Mouse (Mus musculus) heart, postnatal 14 days (tissue): ENCODE results near the gene Npr1. TPM values are rescaled to one million over a fixed set of nuclear protein-coding genes. Genes with fewer than 3 reads are reported as not detected.

ENCODE experiments used
- DNase-seq, 2 experiments: peaks; one replicate each; pipeline ENCODE4 v3.0.0; 2021 to 2022
- intact Hi-C: fragments of 180-260 bp; cut with DNase I; formaldehyde crosslinking; loops from one replicate; pipeline ENCODE4 v1.15.1; 2025
- long read RNA-seq, 2 experiments: library from polyadenylated mRNA; stranded (forward); transcript quantifications; one replicate each; pipeline ENCODE4 v2.0.0; 2021
- total RNA-seq, 2 experiments: library from RNA; stranded (reverse); gene quantifications; 2 replicates each; pipeline ENCODE4 v1.2.3; 2021

The Npr1 gene
- total RNA-seq, result 10 to 100 TPM; 25.8 to 33.1 TPM
- long read RNA-seq, experiment 1, full-length matches to known transcripts, result 5 of 15 reads
- long read RNA-seq, experiment 1, partial matches to known transcripts, result 5 of 15 reads
- long read RNA-seq, experiment 1, other reads (novel, unspliced or antisense), result 5 of 15 reads
- long read RNA-seq, experiment 2, full-length matches to known transcripts, result 9 of 19 reads
- long read RNA-seq, experiment 2, partial matches to known transcripts, result 3 of 19 reads
- long read RNA-seq, experiment 2, other reads (novel, unspliced or antisense), result 7 of 19 reads

GRCm38 (mm10) chr3:90465686-90466310 is at the start of gene Npr1:
Gene Npr1, minus strand, starts transcription at chr3:90465866.
- peak; percentile 68 to 72 for DNase-seq
- intact Hi-C loops, result loop anchor here (1.0 to 10.0 kb wide), 3 partner anchors 33 to 171 kb away; partner anchors contain the start of genes Gatad2b and Ints3

GRCm38 (mm10) chr3:90515242-90515641 is 49.6 kb upstream of the Npr1 start:
- intact Hi-C loops, result no loop called here
- DNase-seq, result peak; percentile 54 to 63

GRCm38 (mm10) chr3:90514691-90515090 is 49.0 kb upstream of the Npr1 start:
- intact Hi-C loops, result no loop called here

GRCm38 (mm10) chr3:90513796-90514590 is 48.3 kb upstream of the Npr1 start, which contains the start of the genes S100a1 and S100a13:
Gene S100a1, minus strand, starts transcription at chr3:90514392.
Gene S100a13, plus strand, starts transcription at chr3:90514435.
- DNase-seq, result peak; percentile 75 to 80
- intact Hi-C loops, result no loop called here

More at GRCm38 (mm10) chr3:90514691-90515090, 49.0 kb upstream of the Npr1 start:
- DNase-seq, result peak; percentile 78 to 79

GRCm38 (mm10) chr3:90512948-90513642 is 47.4 kb upstream of the Npr1 start:
- intact Hi-C loops, result no loop called here
- no peak for DNase-seq

- intact Hi-C loops, result no loop called here
These were observed 46.6 kb upstream of the Npr1 start for GRCm38 (mm10) chr3:90512276-90512675.

GRCm38 (mm10) chr3:90509747-90510123 is 44.1 kb upstream of the Npr1 start:
- intact Hi-C loops, result no loop called here
- no peak for DNase-seq

More at GRCm38 (mm10) chr3:90512276-90512675, 46.6 kb upstream of the Npr1 start:
- DNase-seq, result no peak

- DNase-seq, result peak; percentile 99 to 100
- intact Hi-C loops, result no loop called here
These were observed 43.5 kb upstream of the Npr1 start, which contains the start of gene Chtop for GRCm38 (mm10) chr3:90508950-90509746. Gene Chtop, minus strand, starts transcription at chr3:90509498.

GRCm38 (mm10) chr3:90508287-90508949 is 42.8 kb upstream of the Npr1 start:
- intact Hi-C loops, result no loop called here
- no peak for DNase-seq

- intact Hi-C loops, result no loop called here
These were observed 40.7 kb upstream of the Npr1 start for GRCm38 (mm10) chr3:90506362-90506761.

GRCm38 (mm10) chr3:90505216-90505615 is 39.5 kb upstream of the Npr1 start:
- DNase-seq, result no peak
- intact Hi-C loops, result no loop called here

More at GRCm38 (mm10) chr3:90506362-90506761, 40.7 kb upstream of the Npr1 start:
- no peak for DNase-seq

GRCm38 (mm10) chr3:90503444-90503843 is 37.8 kb upstream of the Npr1 start:
- intact Hi-C loops, result no loop called here
- no peak for DNase-seq

- DNase-seq, result no peak
- intact Hi-C loops, result no loop called here
These were observed 31.9 kb upstream of the Npr1 start for GRCm38 (mm10) chr3:90497597-90497996.

- intact Hi-C loops, result no loop called here
- no peak for DNase-seq
These were observed 30.3 kb upstream of the Npr1 start for GRCm38 (mm10) chr3:90495850-90496525.

- no peak for DNase-seq
- intact Hi-C loops, result loop anchor here (5.0 kb wide), 1 partner anchor 213 kb away; no protein-coding TSS in a partner anchor
These were observed 28.3 kb upstream of the Npr1 start for GRCm38 (mm10) chr3:90493831-90494540.

- peak in 1 of 2 experiments; percentile 36 for DNase-seq
- intact Hi-C loops, result loop anchor here (2.0 to 5.0 kb wide), 2 partner anchors 123 to 216 kb away; no protein-coding TSS in a partner anchor
These were observed 25.7 kb upstream of the Npr1 start for GRCm38 (mm10) chr3:90491350-90491749.

GRCm38 (mm10) chr3:90490696-90491256 is 25.1 kb upstream of the Npr1 start, which contains the start of gene Snapin:
Gene Snapin, minus strand, starts transcription at chr3:90491033.
- peak; percentile 95 to 97 for DNase-seq
- intact Hi-C loops, result loop anchor here (2.0 to 5.0 kb wide), 2 partner anchors 124 to 217 kb away; no protein-coding TSS in a partner anchor
